In the genomic region with DNA sequence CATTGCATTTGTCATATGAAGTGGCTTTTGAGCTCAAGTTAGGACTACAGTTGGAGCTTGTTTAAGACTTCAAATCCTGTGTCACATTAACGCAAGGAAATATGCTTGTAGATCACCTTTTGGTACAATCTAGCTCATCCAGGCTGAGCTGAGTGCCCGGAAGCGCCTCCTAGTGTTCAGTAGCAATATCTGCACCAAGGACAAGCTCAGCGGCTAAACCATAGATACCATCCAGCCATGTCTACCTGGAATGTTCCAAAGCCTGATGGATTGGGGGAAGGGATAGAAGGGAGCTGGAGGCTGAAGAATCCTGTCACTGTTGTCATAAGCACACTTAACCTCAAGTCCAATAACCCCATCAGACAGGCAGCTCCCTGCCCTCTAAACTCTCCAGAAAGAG, we compare ENCODE assay signal across 7 mouse cellular contexts.
DNase-seq lines count a peak whose midpoint lies in the region; ATAC-seq and TF ChIP-seq lines count a peak whose summit lies in the region.

No protein-coding gene starts in this region.

- no peaks in the 10 kb centered on the region for H3K9me3 ChIP-seq in heart, embryonic 11.5 days (replicated peaks; ENCODE audit: control insufficient read depth, low read length)

- no peaks in the 10 kb centered on the region for H3K27me3 ChIP-seq in heart, embryonic 11.5 days (ENCODE audit: control insufficient read depth, insufficient read depth, low read length)
- H3K27me3 ChIP-seq in thymus, adult 2 months (ENCODE audit: control insufficient read depth, insufficient read depth, low read length) = no peaks in the 10 kb centered on the region

- no peak overlapping the region for H3K9ac ChIP-seq in heart, embryonic 11.5 days (ENCODE audit: low read depth, low read length)

- H3K27ac ChIP-seq in heart, embryonic 11.5 days (ENCODE audit: low read depth, low read length) = no peak overlapping the region
- no peak overlapping the region for H3K27ac ChIP-seq in thymus, adult 2 months (ENCODE audit: control insufficient read depth, insufficient read depth, low read length)

- no peak overlapping the region for H3K4me2 ChIP-seq in heart, embryonic 11.5 days

- 34% methylated on average over 4 of the region's 4 CpGs for WGBS in heart, embryonic 11.5 days (ENCODE audit: insufficient replicate concordance)
- WGBS in thymus, adult 2 months = 22% methylated on average over 4 of the region's 4 CpGs

- no peaks in the 10 kb centered on the region for H3K4me1 ChIP-seq in heart, embryonic 11.5 days (ENCODE audit: control insufficient read depth, insufficient read depth, low read length)
- H3K4me1 ChIP-seq in thymus, adult 2 months (replicated peaks; ENCODE audit: control insufficient read depth, insufficient read depth, low read length) = no peaks in the 10 kb centered on the region

- peak; percentile 24 for DNase-seq in heart, postnatal 4 days
- DNase-seq in thymus, adult 2 months = peak; percentile 17
- DNase-seq in thymus, adult 18-20 months = no peak
- peak; percentile 66 for DNase-seq in retina, embryonic 14.5 days (ENCODE audit: low spot score)
- DNase-seq in testis, postnatal 10 days (ENCODE audit: low spot score) = no peak

- H3K4me3 ChIP-seq in heart, embryonic 11.5 days (ENCODE audit: low read depth, low read length) = no peak overlapping the region
- no peak overlapping the region for H3K4me3 ChIP-seq in thymus, adult 2 months (ENCODE audit: control insufficient read depth, insufficient read depth, low read length)

- no peak for TF ChIP-seq CTCF in thymus, adult 2 months (IDR thresholded peaks at IDR 0.05; ENCODE audit: borderline replicate concordance, control insufficient read depth, extremely low read depth, insufficient read depth, low read length, poor library complexity)

- no peak for ATAC-seq in heart, embryonic 11.5 days (replicated peaks; ENCODE audit: insufficient number of reproducible peaks, low FRiP score, low TSS enrichment)
- peak; percentile 67 for ATAC-seq in common myeloid progenitor, adult 5-6 weeks (replicated peaks; ENCODE audit: low read depth, poor library complexity, severe bottlenecking)

- no peak for TF ChIP-seq POLR2A in thymus, adult 2 months (IDR thresholded peaks at IDR 0.05; ENCODE audit: control insufficient read depth, extremely low read depth, insufficient read depth, low read length, poor library complexity)

- H3K36me3 ChIP-seq in heart, embryonic 11.5 days (ENCODE audit: control insufficient read depth, insufficient read depth, low read length) = no peaks in the 10 kb centered on the region
- no peaks in the 10 kb centered on the region for H3K36me3 ChIP-seq in thymus, adult 2 months (ENCODE audit: control insufficient read depth, insufficient read depth, low read length)

Comparison
In these comparisons a context has a peak if more than half of its experiments do, and no peak if none do; other contexts are left out.
1. DNase-seq: peak in heart, postnatal 4 days (single experiment), thymus, adult 2 months (single experiment) and retina, embryonic 14.5 days (single experiment); none in thymus, adult 18-20 months (0 of 2) and testis, postnatal 10 days (single experiment).